Mouse (Mus musculus) CD4-positive, CD25-positive, alpha-beta regulatory T cell (primary cell): ENCODE data around the gene Gm5128. TPM values are rescaled to one million over a fixed set of nuclear protein-coding genes. Genes with fewer than 3 reads are reported as not detected.

Source experiments
- polyA plus RNA-seq: library from polyadenylated mRNA; unstranded; fragments of 100-300 nt; shearing (Covaris generic); gene quantifications from one replicate; pipeline ENCODE4 v1.2.1, GENCODE M21; 2017

Gm5128 gene
- polyA plus RNA-seq, result 0.08 TPM

GRCm38 (mm10) chrX:135372984-135373383, at the start of gene Gm5128:
Gene Gm5128, plus strand, starts transcription at chrX:135373284.

Other genes with a start within 250 kb of the Gm5128 start
- not detected for gene Gm15023, start 195.7 kb upstream of the Gm5128 start, polyA plus RNA-seq
- gene Tceal6, start 162.6 kb upstream of the Gm5128 start, polyA plus RNA-seq, result not detected
- gene Pramel3, start 71.0 kb upstream of the Gm5128 start, polyA plus RNA-seq, result not detected
- not detected for gene Gm7903, start 60.6 kb downstream of the Gm5128 start, polyA plus RNA-seq
- gene AV320801, start 121.3 kb downstream of the Gm5128 start, polyA plus RNA-seq, result not detected
- gene Nxf7, start 225.5 kb downstream of the Gm5128 start, polyA plus RNA-seq, result not detected